Mouse (Mus musculus): ENCODE results near the gene Cdkn1a. TPM values are rescaled to one million over a fixed set of nuclear protein-coding genes. Genes with fewer than 3 reads are reported as not detected.

Gene Cdkn1a
- polyA plus RNA-seq, 1 experiment from 2014 or later, result 16.5 TPM

GRCm38 (mm10) chr17:29073313-29073712 is 17.5 kb upstream of the Cdkn1a start:
- no peaks in the 10 kb centered on the region for H3K36me3 ChIP-seq (ENCODE audit: control insufficient read depth, insufficient read depth)
- H3K4me2 ChIP-seq (ENCODE audit: low read depth, low read length), result no peak overlapping the region
- no peak overlapping the region for H3K4me3 ChIP-seq (ENCODE audit: low read depth, low read length)
- no peaks in the 10 kb centered on the region; the same call in 1 of the 2 replicates for H3K4me1 ChIP-seq (ENCODE audit: control insufficient read depth, low read depth, low read length)
- WGBS (ENCODE audit: insufficient replicate concordance), result 42% methylated on average over 5 of the region's 5 CpGs
- no peak overlapping the region for H3K9ac ChIP-seq (ENCODE audit: low read depth, low read length)
- no peak overlapping the region for H3K27ac ChIP-seq (ENCODE audit: low read length)
- H3K27me3 ChIP-seq (ENCODE audit: control insufficient read depth, insufficient read depth, low read depth, low read length), result peaks cover 3% of the 10 kb centered on the region
- H3K9me3 ChIP-seq (replicated peaks; ENCODE audit: control insufficient read depth, low read length), result no peaks in the 10 kb centered on the region
- no peak for ATAC-seq (ENCODE audit: low read depth)

DNA sequence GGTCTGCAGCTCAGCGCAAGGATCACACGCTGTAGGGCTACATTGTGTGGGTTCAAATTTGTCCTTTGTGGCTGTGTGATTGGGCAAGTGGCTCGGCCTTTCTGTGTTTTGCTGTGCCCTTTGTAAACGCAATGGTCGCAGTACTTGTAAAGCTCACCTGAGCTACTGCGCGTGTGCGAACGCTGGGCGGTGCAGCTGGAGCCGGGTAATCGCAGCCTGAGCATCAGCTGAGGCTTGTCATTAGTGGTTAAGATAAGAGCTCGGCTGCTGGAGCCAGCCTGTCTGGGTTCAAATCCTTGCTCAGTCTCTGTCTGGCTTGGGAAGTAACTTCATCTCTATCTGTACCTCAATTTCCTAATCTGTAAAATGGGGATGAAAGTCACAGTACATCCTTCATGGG is 16.7 kb upstream of the Cdkn1a start:
- no peaks in the 10 kb centered on the region for H3K36me3 ChIP-seq (ENCODE audit: control insufficient read depth, insufficient read depth)

GRCm38 (mm10) chr17:29076235-29076634 is 14.5 kb upstream of the Cdkn1a start:
- ATAC-seq (ENCODE audit: low read depth), result no peak
- H3K27me3 ChIP-seq (ENCODE audit: control insufficient read depth, insufficient read depth, low read depth, low read length), result peaks cover 17% of the 10 kb centered on the region
- peaks cover 7% of the 10 kb centered on the region for H3K4me1 ChIP-seq (ENCODE audit: control insufficient read depth, low read depth, low read length)
- 46% methylated on average over 8 of the region's 8 CpGs for WGBS (ENCODE audit: insufficient replicate concordance)
- H3K4me2 ChIP-seq (ENCODE audit: low read depth, low read length), result no peak overlapping the region
- H3K9ac ChIP-seq (ENCODE audit: low read depth, low read length), result no peak overlapping the region
- H3K9me3 ChIP-seq (replicated peaks; ENCODE audit: control insufficient read depth, low read length), result no peaks in the 10 kb centered on the region
- H3K27ac ChIP-seq (ENCODE audit: low read length), result no peak overlapping the region
- H3K36me3 ChIP-seq (ENCODE audit: control insufficient read depth, insufficient read depth), result no peaks in the 10 kb centered on the region
- H3K4me3 ChIP-seq (ENCODE audit: low read depth, low read length), result no peak overlapping the region

More for the DNA sequence above, 16.7 kb upstream of the Cdkn1a start:
- Histone ChIP-seq H3K27me3 (ENCODE audit: control insufficient read depth, insufficient read depth, low read depth, low read length) (peaks cover 10% of the 10 kb centered on the region), H3K4me2 (ENCODE audit: low read depth, low read length) (no peak overlapping the region), H3K27ac (ENCODE audit: low read length) (no peak overlapping the region), H3K9ac (ENCODE audit: low read depth, low read length) (no peak overlapping the region), H3K4me1 (ENCODE audit: control insufficient read depth, low read depth, low read length) (peaks cover 2% of the 10 kb centered on the region; the same call in 1 of the 2 replicates), H3K9me3 (replicated peaks; ENCODE audit: control insufficient read depth, low read length) (no peaks in the 10 kb centered on the region), H3K4me3 (ENCODE audit: low read depth, low read length) (no peak overlapping the region)
- no peak for ATAC-seq (ENCODE audit: low read depth)
- WGBS (ENCODE audit: insufficient replicate concordance), result 55% methylated on average over 13 of the region's 13 CpGs

DNA sequence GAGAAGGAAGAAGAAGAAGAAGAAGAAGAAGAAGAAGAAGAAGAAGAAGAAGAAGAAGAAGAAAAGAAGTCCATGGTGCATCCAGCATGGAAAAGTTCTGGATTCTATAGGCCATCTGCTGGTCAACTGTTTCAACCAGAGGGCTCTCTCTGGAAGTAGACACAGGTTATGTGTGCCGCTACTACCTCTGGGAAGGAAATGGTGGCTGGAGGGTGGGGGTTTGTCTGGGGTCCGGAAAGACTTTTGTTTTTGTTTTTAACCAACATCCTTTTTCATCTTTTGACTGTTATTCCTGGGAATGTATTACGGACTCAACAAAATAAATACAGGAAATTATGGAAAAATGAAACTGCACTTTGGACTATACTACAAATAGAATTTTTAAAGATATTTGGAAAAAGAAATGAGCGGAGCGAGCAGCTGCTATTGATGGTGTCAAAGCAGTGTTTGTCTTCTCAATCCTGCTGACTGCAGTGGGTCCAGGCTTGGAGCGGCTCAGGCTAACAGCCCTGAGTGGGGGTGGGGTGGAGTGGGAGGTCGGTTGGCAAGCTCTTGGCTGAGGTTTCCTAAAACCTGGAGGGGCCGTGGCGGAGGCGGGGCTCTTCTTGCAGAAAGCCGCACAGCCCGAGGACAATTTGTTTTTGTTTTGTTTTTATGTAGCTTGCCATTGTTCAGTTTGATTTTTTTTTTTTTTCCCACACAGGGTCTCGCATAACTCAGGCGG is 12.8 kb upstream of the Cdkn1a start:
- ATAC-seq (ENCODE audit: low read depth), result no peak
- Histone ChIP-seq H3K4me1 (ENCODE audit: control insufficient read depth, low read depth, low read length) (peaks cover 13% of the 10 kb centered on the region), H3K27me3 (ENCODE audit: control insufficient read depth, insufficient read depth, low read depth, low read length) (peaks cover 29% of the 10 kb centered on the region), H3K4me3 (ENCODE audit: low read depth, low read length) (peak overlapping the region; percentile 35), H3K9me3 (replicated peaks; ENCODE audit: control insufficient read depth, low read length) (no peaks in the 10 kb centered on the region), H3K27ac (ENCODE audit: low read length) (no peak overlapping the region), H3K9ac (ENCODE audit: low read depth, low read length) (no peak overlapping the region), H3K36me3 (ENCODE audit: control insufficient read depth, insufficient read depth) (no peaks in the 10 kb centered on the region), H3K4me2 (ENCODE audit: low read depth, low read length) (peak overlapping the region; percentile 56)
- WGBS (ENCODE audit: insufficient replicate concordance), result 8% methylated on average over 14 of the region's 14 CpGs

- Histone ChIP-seq H3K27me3 (ENCODE audit: control insufficient read depth, insufficient read depth, low read depth, low read length) (peaks cover 29% of the 10 kb centered on the region), H3K4me1 (ENCODE audit: control insufficient read depth, low read depth, low read length) (peaks cover 13% of the 10 kb centered on the region), H3K9ac (ENCODE audit: low read depth, low read length) (no peak overlapping the region), H3K4me3 (ENCODE audit: low read depth, low read length) (peak overlapping the region; percentile 35), H3K4me2 (ENCODE audit: low read depth, low read length) (peak overlapping the region; percentile 56), H3K27ac (ENCODE audit: low read length) (no peak overlapping the region), H3K9me3 (replicated peaks; ENCODE audit: control insufficient read depth, low read length) (no peaks in the 10 kb centered on the region), H3K36me3 (ENCODE audit: control insufficient read depth, insufficient read depth) (no peaks in the 10 kb centered on the region)
- no peak for ATAC-seq (ENCODE audit: low read depth)
- 3% methylated on average over 25 of the region's 25 CpGs for WGBS (ENCODE audit: insufficient replicate concordance)
Measured at GRCm38 (mm10) chr17:29078519-29079383, 12.0 kb upstream of the Cdkn1a start.

DNA sequence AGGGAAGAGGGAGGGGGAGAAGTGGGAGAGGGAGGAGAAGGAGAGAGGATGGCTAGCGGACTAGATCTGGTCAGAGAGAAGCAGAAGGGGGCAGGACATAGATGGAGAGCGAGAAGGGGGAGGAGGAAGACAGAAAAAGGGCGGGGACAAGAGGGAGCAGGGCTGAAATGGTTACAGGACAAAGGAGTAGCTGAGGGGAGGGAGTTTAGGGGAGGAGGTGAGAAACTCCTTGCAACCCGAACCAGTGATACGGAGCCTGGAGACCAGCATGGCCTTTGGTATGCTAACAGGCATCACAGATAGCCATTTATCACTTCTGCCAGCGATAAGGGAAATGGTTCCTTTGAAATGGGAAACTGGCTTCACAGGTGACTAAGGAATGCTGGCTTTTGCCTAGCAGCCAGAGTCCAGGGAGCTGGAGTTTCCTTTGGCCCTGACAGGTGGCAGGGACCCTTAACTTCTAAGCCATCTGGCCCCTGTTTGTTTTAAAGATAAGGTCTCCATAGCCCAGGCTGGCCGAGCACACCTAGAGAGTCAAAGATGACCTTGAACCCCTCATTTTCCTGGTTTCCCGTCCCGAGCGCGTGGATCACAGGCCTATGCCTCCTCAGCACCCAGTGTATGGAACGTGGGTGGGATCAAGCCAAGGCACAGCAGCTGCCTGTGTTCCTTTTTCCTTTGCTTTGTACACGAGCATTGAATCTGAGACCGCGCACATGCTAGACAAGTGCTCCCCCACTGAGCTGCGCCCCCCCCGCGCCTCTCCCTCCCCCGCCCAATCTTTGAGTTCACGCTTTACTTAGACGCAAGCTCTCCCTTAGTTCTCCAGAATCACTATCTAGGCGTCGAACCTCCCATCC is 9.8 kb upstream of the Cdkn1a start:
- no peak for ATAC-seq (ENCODE audit: low read depth)
- WGBS (ENCODE audit: insufficient replicate concordance), result 12% methylated on average over 23 of the region's 23 CpGs
- Histone ChIP-seq H3K36me3 (ENCODE audit: control insufficient read depth, insufficient read depth) (no peaks in the 10 kb centered on the region), H3K27me3 (ENCODE audit: control insufficient read depth, insufficient read depth, low read depth, low read length) (peaks cover 29% of the 10 kb centered on the region), H3K4me3 (ENCODE audit: low read depth, low read length) (peak overlapping the region; percentile 28; the same call in 1 of the 2 replicates), H3K4me1 (ENCODE audit: control insufficient read depth, low read depth, low read length) (peaks cover 13% of the 10 kb centered on the region), H3K9ac (ENCODE audit: low read depth, low read length) (no peak overlapping the region), H3K9me3 (replicated peaks; ENCODE audit: control insufficient read depth, low read length) (no peaks in the 10 kb centered on the region), H3K27ac (ENCODE audit: low read length) (no peak overlapping the region), H3K4me2 (ENCODE audit: low read depth, low read length) (peak overlapping the region; percentile 43)

GRCm38 (mm10) chr17:29081618-29082381 is 9.0 kb upstream of the Cdkn1a start:
- Histone ChIP-seq H3K4me3 (ENCODE audit: low read depth, low read length) (peak overlapping the region; percentile 28), H3K9ac (ENCODE audit: low read depth, low read length) (no peak overlapping the region), H3K36me3 (ENCODE audit: control insufficient read depth, insufficient read depth) (no peaks in the 10 kb centered on the region), H3K9me3 (replicated peaks; ENCODE audit: control insufficient read depth, low read length) (no peaks in the 10 kb centered on the region), H3K4me2 (ENCODE audit: low read depth, low read length) (peak overlapping the region; percentile 43), H3K27ac (ENCODE audit: low read length) (no peak overlapping the region), H3K4me1 (ENCODE audit: control insufficient read depth, low read depth, low read length) (peaks cover 13% of the 10 kb centered on the region), H3K27me3 (ENCODE audit: control insufficient read depth, insufficient read depth, low read depth, low read length) (peaks cover 29% of the 10 kb centered on the region)
- no peak for ATAC-seq (ENCODE audit: low read depth)
- WGBS (ENCODE audit: insufficient replicate concordance), result 7% methylated on average over 21 of the region's 21 CpGs

DNA sequence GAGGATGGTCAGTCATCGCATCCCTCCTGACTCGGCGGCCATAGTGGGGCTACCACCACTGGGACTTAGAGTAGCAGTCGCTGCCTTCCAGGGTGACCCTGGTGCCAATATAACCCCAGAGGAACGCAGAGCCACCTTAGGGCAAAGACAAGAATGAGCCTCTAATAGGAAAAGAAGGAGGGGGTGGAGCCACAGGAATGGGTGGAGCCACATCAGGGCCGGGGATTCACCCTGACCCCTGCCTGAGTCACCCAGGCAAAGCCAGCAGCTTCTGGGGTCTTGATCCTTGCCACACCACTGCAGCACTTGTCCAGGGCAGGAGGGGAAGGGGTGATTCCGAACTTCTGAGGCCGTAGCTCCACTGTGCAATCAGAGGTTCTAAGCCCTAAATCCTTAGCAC is 7.2 kb upstream of the Cdkn1a start:
- Histone ChIP-seq H3K9me3 (replicated peaks; ENCODE audit: control insufficient read depth, low read length) (no peaks in the 10 kb centered on the region), H3K9ac (ENCODE audit: low read depth, low read length) (no peak overlapping the region), H3K27ac (ENCODE audit: low read length) (no peak overlapping the region), H3K36me3 (ENCODE audit: control insufficient read depth, insufficient read depth) (no peaks in the 10 kb centered on the region), H3K4me2 (ENCODE audit: low read depth, low read length) (no peak overlapping the region), H3K4me3 (ENCODE audit: low read depth, low read length) (no peak overlapping the region), H3K27me3 (ENCODE audit: control insufficient read depth, insufficient read depth, low read depth, low read length) (peaks cover 23% of the 10 kb centered on the region), H3K4me1 (ENCODE audit: control insufficient read depth, low read depth, low read length) (peaks cover 13% of the 10 kb centered on the region)
- no peak for ATAC-seq (ENCODE audit: low read depth)
- 76% methylated on average over 8 of the region's 8 CpGs for WGBS (ENCODE audit: insufficient replicate concordance)

Measured in liver, embryonic 16.5 days (tissue).